Mouse (Mus musculus): ENCODE measurements around the gene Pcbp2.

The Pcbp2 gene

GRCm38 (mm10) chr15:102470183-102470604 is at the start of gene Pcbp2:
Pcbp2 (plus strand) TSS chr15:102470539.
- peak; percentile 95 for DNase-seq (ENCODE audit: low read depth, low spot score)

GRCm38 (mm10) chr15:102420986-102421385 is 49.4 kb upstream of the Pcbp2 start:
- DNase-seq (ENCODE audit: low read depth, low spot score), result no peak

- peak; percentile 49 for DNase-seq (ENCODE audit: low read depth, low spot score)
Observed at GRCm38 (mm10) chr15:102421437-102421836, 48.9 kb upstream of the Pcbp2 start.

GRCm38 (mm10) chr15:102423602-102424240 is 46.6 kb upstream of the Pcbp2 start:
- DNase-seq (ENCODE audit: low read depth, low spot score), result no peak

- no peak for DNase-seq (ENCODE audit: low read depth, low spot score)
Observed at GRCm38 (mm10) chr15:102424657-102425056, 45.7 kb upstream of the Pcbp2 start.

GRCm38 (mm10) chr15:102426963-102427362 is 43.4 kb upstream of the Pcbp2 start:
- no peak for DNase-seq (ENCODE audit: low read depth, low spot score)

GRCm38 (mm10) chr15:102432046-102432445 is 38.3 kb upstream of the Pcbp2 start:
- DNase-seq (ENCODE audit: low read depth, low spot score), result no peak

- no peak for DNase-seq (ENCODE audit: low read depth, low spot score)
Observed at GRCm38 (mm10) chr15:102433173-102433572, 37.2 kb upstream of the Pcbp2 start.

- peak; percentile 64 for DNase-seq (ENCODE audit: low read depth, low spot score)
Observed at GRCm38 (mm10) chr15:102442490-102442889, 27.8 kb upstream of the Pcbp2 start.

- DNase-seq (ENCODE audit: low read depth, low spot score), result no peak
Observed at GRCm38 (mm10) chr15:102445146-102445545, 25.2 kb upstream of the Pcbp2 start, which contains the start of gene Amhr2. Amhr2 (plus strand) TSS chr15:102445367.

GRCm38 (mm10) chr15:102446448-102446847 is 23.9 kb upstream of the Pcbp2 start:
- DNase-seq (ENCODE audit: low read depth, low spot score), result no peak

GRCm38 (mm10) chr15:102449366-102449765 is 21.0 kb upstream of the Pcbp2 start:
- DNase-seq (ENCODE audit: low read depth, low spot score), result no peak

GRCm38 (mm10) chr15:102450928-102451327 is 19.4 kb upstream of the Pcbp2 start:
- DNase-seq (ENCODE audit: low read depth, low spot score), result no peak

GRCm38 (mm10) chr15:102451666-102452430 is 18.5 kb upstream of the Pcbp2 start:
- no peak for DNase-seq (ENCODE audit: low read depth, low spot score)

GRCm38 (mm10) chr15:102455993-102456392 is 14.3 kb upstream of the Pcbp2 start:
- no peak for DNase-seq (ENCODE audit: low read depth, low spot score)

GRCm38 (mm10) chr15:102458050-102458736 is 12.1 kb upstream of the Pcbp2 start:
- DNase-seq (ENCODE audit: low read depth, low spot score), result no peak

GRCm38 (mm10) chr15:102458904-102459317 is 11.4 kb upstream of the Pcbp2 start, which contains the start of gene Prr13:
Prr13 (plus strand) TSS chr15:102459028.
- DNase-seq (ENCODE audit: low read depth, low spot score), result peak; percentile 94

GRCm38 (mm10) chr15:102459381-102459780 is 11.0 kb upstream of the Pcbp2 start:
- no peak for DNase-seq (ENCODE audit: low read depth, low spot score)

GRCm38 (mm10) chr15:102459847-102460246 is 10.5 kb upstream of the Pcbp2 start:
- DNase-seq (ENCODE audit: low read depth, low spot score), result no peak

- DNase-seq (ENCODE audit: low read depth, low spot score), result no peak
Observed at GRCm38 (mm10) chr15:102460409-102460808, 9.9 kb upstream of the Pcbp2 start.

- DNase-seq (ENCODE audit: low read depth, low spot score), result no peak
Observed at GRCm38 (mm10) chr15:102460971-102461370, 9.4 kb upstream of the Pcbp2 start.

- DNase-seq (ENCODE audit: low read depth, low spot score), result no peak
Observed at GRCm38 (mm10) chr15:102461430-102462075, 8.8 kb upstream of the Pcbp2 start.

Data from retina, postnatal 7 days (tissue).